Mouse (Mus musculus): Measurements from ENCODE around the gene Fhl2.

Gene Fhl2

GRCm38 (mm10) chr1:43196661-43197241, at the start of gene Fhl2:
Fhl2 (minus strand) TSS chr1:43196984.
- in situ Hi-C loops (cut with MboI, MseI): loop anchor here (5.0 kb wide), 1 partner anchor 46 kb away; no protein-coding TSS in a partner anchor

- in situ Hi-C loops (cut with MboI, MseI): no loop called here
Observed at GRCm38 (mm10) chr1:43245014-43245413, 48.2 kb upstream of the Fhl2 start.

DNA sequence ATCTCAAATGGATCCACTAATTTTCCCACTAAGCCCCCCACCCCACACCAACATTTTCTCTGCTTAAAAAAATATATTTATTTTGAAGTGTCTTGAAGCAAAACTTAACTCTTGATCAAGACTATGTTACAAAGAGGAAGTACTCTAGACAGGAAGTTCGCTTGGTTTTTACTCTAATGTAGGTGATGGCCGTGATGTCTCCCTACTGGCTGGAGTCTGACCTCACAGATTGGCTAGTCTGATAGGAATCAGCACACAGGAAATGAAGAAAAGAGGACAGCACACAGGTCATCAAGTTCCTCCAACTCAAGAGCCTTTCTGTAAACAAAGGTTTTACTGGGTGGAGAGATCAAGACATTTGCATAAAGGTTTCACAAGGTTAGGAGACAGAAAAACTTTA, 44.4 kb upstream of the Fhl2 start:
- in situ Hi-C loops (cut with MboI, MseI): loop anchor here (5.0 kb wide), 1 partner anchor 44 kb away; the partner anchor contains the start of gene Fhl2

DNA sequence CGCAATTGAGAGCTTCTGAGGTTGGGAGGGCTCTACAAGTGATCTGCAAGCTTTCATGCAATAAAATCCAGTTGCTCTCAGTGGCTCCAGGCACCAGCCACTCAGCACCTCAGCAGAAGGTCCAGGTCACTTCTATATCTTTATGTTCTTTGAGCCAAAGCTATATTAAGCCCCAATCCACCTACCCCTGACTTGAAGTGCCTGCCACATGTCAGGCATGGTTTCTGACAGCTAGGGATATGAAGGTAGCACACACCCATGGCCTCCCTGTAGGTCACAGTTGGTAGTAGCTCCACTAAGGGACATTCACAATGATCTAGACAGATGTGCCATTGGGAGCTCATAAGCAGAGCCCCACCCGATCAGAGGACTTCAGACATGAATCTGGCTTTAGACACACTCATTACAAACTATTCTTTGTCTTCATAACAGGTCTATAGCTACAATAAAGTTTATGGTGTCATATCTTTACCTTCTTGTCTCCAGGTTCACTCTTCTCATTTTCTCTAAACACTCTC, 43.1 kb upstream of the Fhl2 start:
- in situ Hi-C loops (cut with MboI, MseI): loop anchor here (5.0 kb wide), 1 partner anchor 43 kb away; the partner anchor contains the start of gene Fhl2

DNA sequence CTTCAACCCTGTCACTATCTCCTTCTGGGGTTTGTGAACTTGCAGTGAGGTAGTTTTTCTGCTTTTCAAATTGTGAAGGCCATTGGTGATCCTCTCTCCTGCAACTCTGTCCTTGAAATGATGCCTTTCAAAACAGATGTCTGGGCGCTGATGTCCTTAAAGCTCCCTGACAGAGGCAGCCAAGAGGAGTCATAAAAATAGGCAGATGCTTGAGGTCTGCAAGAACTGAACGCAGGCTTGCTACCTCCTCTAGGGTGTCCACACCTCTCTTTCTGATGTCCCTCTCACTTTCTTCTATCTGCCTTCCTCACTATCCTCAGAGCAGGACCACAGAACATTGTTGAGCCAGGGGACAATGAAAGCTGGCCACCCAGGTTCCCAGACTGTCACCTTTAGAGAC, 41.7 kb upstream of the Fhl2 start:
- in situ Hi-C loops (cut with MboI, MseI): no loop called here

DNA sequence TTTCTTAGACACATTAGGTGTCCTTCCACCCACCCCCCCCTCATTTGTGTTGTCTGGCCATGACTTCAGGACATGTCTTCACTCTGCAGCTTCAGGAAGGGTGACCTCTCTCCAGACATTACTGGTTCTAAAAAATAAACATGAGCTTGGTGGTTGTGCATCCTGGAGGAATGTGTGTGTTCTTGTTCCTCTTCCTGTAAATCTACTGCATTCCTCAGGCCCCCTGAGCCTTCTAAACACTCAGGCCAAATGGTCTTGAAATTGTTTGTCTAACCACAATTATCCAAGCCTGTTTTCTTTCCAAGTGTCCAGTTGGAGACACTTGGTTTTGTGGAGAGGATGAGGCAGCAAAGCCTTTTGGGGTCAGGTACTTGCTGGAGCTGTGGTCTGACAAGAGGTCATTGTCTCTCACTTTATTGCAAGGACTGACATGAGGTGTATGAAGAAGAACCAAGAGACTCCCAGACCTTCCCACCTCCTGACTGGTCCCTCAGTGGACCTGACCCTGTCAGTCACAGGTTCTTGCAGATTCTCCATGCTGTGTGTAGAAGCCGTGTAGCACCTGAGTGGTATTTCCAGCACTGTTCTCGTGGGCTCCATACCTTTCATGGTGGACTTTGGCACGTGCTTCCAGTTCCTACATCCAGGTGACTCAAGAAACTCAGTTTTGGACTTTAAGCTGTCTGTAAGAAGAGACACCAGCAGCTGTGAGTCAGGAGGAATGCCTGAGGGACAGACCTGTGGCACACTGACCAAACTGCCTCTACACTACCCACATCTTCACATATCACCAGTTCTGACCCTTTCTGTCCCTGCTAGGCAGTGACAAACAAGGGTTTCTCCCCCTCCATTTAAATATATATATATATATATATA, 40.8 kb upstream of the Fhl2 start:
- in situ Hi-C loops (cut with MboI, MseI): no loop called here

DNA sequence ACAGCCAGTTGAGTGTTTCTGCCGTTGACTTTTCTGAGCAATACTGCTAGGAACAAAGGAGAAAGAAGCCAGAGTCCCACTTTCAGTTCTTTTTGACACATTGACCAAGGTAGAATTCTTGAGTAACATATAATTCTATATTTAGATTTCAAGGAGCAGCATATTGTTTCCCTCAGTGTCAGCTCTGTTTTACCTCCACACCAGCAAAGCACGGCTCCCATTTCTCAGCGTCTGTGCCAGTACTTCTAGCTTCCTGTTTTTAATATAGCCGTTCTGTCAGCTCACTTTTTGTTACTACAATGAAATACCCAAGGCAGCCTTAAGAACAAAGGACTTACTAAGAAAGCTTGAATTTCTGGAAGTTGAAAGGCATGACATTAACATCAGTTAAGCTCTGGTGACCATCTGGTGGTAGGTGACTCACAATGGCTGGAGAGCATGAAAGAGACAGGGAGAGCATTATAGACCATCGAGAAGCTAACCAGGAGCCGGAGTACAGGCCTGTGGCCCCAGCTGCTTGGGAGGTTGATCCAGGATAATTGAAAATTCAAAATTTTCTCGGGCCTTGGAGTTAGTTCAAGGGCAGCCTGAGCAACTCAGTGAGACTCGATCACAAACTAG, 28.9 kb upstream of the Fhl2 start:
- in situ Hi-C loops (cut with MboI, MseI): no loop called here

- in situ Hi-C loops (cut with MboI, MseI): no loop called here
Observed at GRCm38 (mm10) chr1:43224943-43225342, 28.2 kb upstream of the Fhl2 start.

DNA sequence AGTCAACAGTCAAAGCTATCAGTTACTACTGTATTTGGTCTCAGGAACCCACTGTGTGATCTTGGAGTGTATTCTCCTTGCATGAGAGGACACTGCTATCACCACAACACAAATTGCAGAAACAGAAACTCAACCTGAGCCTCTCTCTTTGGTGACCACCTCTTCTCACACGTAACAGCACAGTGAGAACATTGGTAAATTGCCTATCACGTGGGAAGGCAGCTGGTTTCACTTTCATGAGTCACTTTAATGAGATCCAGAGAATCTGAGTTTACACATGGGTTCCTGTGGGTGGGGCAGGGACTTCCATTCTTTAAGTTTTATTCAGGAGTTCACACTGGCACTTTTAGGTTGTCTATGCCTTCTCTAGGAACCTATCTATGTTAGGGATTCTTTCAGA, 27.4 kb upstream of the Fhl2 start:
- in situ Hi-C loops (cut with MboI, MseI): no loop called here

GRCm38 (mm10) chr1:43223097-43223496, 26.3 kb upstream of the Fhl2 start:
- in situ Hi-C loops (cut with MboI, MseI): no loop called here

DNA sequence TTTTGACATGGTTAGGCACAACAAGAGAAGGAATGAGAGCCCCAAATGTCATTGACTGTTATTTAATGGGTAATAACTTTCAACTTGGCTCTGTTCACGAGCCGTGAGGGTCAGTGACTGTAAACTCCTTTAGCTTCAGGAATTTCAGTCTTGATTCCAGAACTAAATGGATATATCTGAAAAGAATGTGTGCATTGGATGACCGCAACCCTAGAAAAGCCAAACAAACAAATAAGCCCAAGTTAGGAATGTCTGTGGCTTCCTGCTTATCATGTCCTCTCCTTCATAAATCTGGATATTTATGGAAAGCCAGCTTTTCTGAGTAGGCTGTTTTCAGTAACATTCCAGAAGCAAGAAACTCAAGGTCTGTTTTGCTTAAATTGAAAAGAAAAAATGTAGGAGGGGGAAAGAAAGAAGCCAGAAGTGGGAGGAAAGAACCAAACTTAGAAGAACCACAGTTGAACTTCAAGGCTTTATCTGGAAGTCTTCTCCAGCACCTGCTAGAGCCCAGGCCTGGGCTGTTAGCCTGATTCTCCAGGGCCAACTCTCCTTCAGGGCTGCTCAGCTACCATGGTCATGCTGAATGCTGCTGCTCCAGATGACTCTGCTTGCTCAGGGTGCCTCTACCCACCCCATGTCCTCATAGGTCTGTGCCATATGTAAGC, 21.4 kb upstream of the Fhl2 start:
- in situ Hi-C loops (cut with MboI, MseI): no loop called here

- in situ Hi-C loops (cut with MboI, MseI): no loop called here
Observed at GRCm38 (mm10) chr1:43215601-43216000, 18.8 kb upstream of the Fhl2 start.

GRCm38 (mm10) chr1:43211274-43211673, 14.5 kb upstream of the Fhl2 start:
- in situ Hi-C loops (cut with MboI, MseI): no loop called here

GRCm38 (mm10) chr1:43210285-43210684, 13.5 kb upstream of the Fhl2 start:
- in situ Hi-C loops (cut with MboI, MseI): no loop called here

- in situ Hi-C loops (cut with MboI, MseI): no loop called here
Observed at GRCm38 (mm10) chr1:43207147-43207546, 10.4 kb upstream of the Fhl2 start.

- in situ Hi-C loops (cut with MboI, MseI): no loop called here
Observed at GRCm38 (mm10) chr1:43203282-43203681, 6.5 kb upstream of the Fhl2 start.

- in situ Hi-C loops (cut with MboI, MseI): no loop called here
Observed at GRCm38 (mm10) chr1:43202226-43202625, 5.4 kb upstream of the Fhl2 start.

GRCm38 (mm10) chr1:43201796-43202195, 5.0 kb upstream of the Fhl2 start:
- in situ Hi-C loops (cut with MboI, MseI): no loop called here

DNA sequence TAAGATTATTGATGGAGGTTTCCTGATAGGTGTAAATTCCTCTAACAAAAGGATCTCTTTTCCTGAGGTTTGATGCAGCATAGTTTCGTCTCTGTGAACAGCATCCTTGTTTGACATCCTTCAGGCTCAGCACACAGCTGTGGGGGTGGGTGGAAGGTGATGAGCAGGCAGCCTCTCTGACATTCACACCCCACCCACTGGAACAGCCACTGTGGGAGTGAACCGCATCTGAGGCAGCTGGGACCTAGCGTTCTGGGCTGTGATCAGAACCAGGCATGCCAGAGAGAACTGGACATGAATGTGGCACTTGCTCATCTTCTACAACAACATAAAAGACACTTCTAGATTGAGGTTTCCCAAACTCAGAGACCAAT, 3.1 kb upstream of the Fhl2 start:
- in situ Hi-C loops (cut with MboI, MseI): loop anchor here (5.0 kb wide), 1 partner anchor 42 kb away; no protein-coding TSS in a partner anchor

DNA sequence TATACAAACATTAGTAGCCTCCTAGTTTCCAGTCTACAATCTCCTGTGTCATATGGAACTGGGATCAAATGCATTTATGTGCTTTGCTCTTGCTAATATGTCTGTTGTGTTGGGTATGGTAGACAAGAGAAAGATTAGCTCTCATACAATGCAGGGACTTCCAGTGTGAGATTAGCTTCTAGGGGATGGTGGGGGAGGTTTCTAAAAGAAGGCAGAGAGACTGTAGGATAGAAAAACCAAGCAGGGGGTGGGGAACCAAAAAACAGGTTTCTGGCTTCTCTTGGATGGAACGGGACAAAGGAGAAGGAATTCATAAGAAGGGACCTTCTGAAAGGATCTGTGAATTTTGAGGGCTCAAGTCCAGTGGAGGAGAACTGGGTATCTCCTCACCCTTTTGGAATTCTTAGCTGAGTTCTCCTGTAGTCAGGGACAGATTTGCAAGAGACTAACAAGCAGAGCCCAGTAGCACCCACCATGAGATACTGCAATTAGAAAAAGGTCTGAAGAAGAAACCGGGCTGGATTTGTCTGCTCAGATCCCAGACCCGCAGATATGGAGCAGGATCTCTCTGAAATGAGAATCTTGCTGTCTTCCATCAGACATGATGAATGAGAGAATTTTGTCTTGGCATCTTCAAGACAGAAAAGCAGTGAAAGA, 2.6 kb upstream of the Fhl2 start:
- in situ Hi-C loops (cut with MboI, MseI): loop anchor here (5.0 kb wide), 1 partner anchor 43 kb away; no protein-coding TSS in a partner anchor

- in situ Hi-C loops (cut with MboI, MseI): loop anchor here (5.0 kb wide), 1 partner anchor 46 kb away; no protein-coding TSS in a partner anchor
Observed at GRCm38 (mm10) chr1:43196059-43196458, 725 bp downstream of the Fhl2 start.

All from regulatory T cell (primary cell).